Mouse (Mus musculus) erythroblast, adult 5-6 weeks (primary cell): ENCODE results near the gene Kif6. TPM values are rescaled to one million over a fixed set of nuclear protein-coding genes. Genes with fewer than 3 reads are reported as not detected.

ENCODE experiments used
- ATAC-seq: replicated peaks from 2 replicates; pipeline ENCODE4 v1.8.0; 2016; ENCODE audit warnings: moderate number of reproducible peaks, mild to moderate bottlenecking, moderate TSS enrichment, inconsistent platforms; ENCODE audit not compliant: poor library complexity, low FRiP score, severe bottlenecking
- total RNA-seq, 2 experiments: library from RNA; stranded (forward) in 1 of 2; stranded (reverse) in 1 of 2; fragments of 150-400 nt in 1 of 2; fragments of 200-764, 138-1000 nt in 1 of 2; gene quantifications; 2 replicates each; pipeline versions ENCODE4 v1.2.3 to v1.2.4; 2015 to 2017; ENCODE audit warnings: low replicate concordance in 2 of 2

Kif6 gene
- not detected in 2 replicates for total RNA-seq (2015; ENCODE audit: low replicate concordance)
- total RNA-seq (2017; ENCODE audit: low replicate concordance): not detected in 2 replicates

GRCm38 (mm10) chr17:49614577-49615235, at the start of gene Kif6:
TSS of gene Kif6 (plus strand) at chr17:49615136.
- no peak for ATAC-seq

GRCm38 (mm10) chr17:49568717-49569116, 46.2 kb upstream of the Kif6 start:
- no peak for ATAC-seq

GRCm38 (mm10) chr17:49577321-49577720, 37.6 kb upstream of the Kif6 start:
- no peak for ATAC-seq

GRCm38 (mm10) chr17:49582471-49582870, 32.5 kb upstream of the Kif6 start:
- ATAC-seq: no peak

- no peak for ATAC-seq
Measured at GRCm38 (mm10) chr17:49590051-49590450, 24.9 kb upstream of the Kif6 start.

DNA sequence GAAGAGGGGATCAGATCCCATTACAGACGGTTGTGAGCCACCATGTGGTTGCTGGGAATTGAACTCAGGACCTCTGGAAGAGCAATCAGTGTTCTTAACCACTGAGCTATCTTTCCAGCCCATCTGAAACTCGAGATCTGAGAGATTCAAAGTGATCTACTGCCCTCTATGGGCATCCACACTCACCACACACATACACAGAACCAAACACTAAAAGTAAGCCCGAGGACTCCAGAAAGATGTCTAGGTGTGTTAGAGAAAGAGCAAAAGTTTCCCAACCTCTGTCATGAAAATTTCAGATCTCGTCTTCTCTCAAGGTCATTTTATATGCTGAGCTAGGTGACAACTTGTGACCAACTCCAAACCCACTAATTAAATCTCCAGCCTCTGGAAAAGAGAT, 9.5 kb upstream of the Kif6 start:
- no peak for ATAC-seq

- no peak for ATAC-seq
Measured at GRCm38 (mm10) chr17:49607351-49608027, 7.4 kb upstream of the Kif6 start.

- no peak for ATAC-seq
Measured at GRCm38 (mm10) chr17:49610296-49610695, 4.6 kb upstream of the Kif6 start.

GRCm38 (mm10) chr17:49615241-49615651, 310 bp downstream of the Kif6 start:
- no peak for ATAC-seq

DNA sequence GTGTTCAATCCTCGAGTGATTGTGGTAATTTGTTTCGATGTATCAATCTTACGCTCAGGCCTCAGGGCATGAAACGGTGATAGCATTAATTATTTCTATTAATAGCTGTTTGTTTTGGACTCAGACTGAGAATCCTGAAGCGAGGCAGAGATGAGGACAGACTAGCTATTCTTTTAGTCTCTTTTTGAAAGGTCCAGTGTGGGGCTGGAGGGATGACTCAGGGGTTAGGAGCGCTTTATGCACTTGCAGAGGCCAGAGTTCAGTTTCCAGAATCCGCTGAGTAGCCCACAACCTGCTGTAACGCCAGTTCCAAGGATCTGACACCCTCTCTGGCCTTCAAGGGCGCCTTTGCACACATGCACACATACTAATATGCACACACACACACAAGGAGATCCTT, 9.6 kb downstream of the Kif6 start:
- no peak for ATAC-seq

DNA sequence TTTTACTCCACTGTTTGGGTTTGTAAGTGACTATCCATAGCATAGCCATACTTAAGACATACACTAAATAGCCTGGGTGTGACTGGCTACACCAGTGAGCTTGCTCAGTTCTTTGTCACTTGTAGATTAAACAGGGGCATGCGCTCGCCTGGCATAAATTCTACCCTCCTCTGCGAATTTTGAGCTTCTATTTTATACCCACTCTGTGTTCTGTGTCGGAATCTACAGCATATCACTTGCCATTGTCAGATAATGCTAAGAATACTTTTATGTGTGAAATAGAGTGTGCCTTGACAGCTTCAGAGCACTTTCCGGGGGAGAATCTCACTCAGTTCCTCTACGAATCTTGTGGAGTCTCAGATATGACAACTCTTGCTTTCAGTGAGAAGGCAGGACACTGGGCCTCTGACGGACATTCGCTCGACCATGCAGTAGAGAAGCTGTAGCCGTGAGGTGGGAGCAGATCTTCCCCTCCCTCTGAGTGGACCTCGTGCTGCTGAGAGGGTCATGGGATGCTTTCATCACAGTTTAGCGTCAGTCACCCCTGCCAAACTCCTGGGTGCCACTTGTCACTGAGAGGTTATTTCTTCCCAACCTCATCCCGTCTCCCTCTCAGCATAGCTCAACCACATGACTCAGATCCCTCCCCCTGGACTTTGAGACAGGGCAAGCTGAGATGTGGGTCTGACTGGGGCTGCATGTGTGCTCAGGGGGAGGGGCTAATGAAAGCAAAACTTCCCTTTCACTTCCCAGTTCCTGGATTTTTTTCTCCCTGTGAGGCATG, 12.3 kb downstream of the Kif6 start:
- no peak for ATAC-seq

DNA sequence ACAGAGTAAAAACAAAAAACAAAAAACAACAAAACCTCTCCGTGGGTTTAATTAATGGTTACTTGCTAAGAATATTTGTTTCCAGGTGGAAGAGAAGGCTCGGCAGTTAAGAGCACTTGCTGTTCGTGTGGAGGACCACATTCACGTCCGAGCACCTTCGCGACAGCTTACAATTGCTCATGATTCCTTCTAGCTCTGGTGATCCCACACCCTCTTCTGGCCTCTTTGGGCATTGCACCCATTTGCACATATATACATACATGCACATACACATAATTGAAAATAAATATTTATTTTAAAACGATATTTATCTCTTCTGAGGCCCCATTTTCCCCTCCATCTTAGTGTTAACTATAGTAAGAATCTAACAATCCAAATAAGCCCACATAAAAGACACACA, 13.9 kb downstream of the Kif6 start:
- ATAC-seq: no peak

DNA sequence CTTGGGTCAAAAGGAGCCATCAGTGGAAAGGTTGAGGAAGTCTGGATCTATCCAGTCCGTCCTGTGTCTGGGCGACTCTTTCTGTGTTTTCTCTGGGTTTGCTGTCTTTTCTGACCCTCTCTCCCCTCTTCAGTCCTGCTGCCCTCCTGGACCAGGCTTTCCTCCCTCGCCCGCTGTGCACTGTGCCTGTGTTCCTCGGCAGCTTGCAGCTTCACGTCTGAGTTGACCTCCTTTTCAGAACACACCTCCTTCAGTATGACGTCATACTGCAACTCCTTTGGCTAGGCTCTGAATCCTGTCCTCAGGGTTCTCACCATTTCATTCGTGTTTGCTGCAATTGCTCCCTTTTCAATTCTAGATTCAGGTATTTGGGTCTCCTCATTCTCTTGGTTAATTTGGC, 18.1 kb downstream of the Kif6 start:
- no peak for ATAC-seq

DNA sequence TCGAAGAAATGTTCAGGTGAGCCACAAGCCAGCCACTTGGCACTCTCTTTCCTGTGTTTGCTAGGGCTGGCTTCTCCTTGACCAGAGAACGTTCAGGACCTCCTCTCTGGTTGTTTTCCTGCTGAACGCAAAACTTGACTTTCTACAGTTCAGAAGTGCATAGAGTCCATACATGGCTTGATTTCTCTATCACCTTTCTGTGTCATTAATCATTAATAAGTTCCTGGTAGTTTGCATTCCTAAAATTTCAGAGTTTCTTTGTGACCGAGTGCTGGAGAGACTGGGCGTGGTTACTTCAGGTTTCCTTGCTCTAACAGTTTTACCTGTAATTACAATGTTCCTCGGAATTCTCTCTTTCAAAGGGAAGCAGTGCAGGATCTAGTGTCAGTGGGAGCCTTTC, 27.0 kb downstream of the Kif6 start:
- ATAC-seq: no peak

DNA sequence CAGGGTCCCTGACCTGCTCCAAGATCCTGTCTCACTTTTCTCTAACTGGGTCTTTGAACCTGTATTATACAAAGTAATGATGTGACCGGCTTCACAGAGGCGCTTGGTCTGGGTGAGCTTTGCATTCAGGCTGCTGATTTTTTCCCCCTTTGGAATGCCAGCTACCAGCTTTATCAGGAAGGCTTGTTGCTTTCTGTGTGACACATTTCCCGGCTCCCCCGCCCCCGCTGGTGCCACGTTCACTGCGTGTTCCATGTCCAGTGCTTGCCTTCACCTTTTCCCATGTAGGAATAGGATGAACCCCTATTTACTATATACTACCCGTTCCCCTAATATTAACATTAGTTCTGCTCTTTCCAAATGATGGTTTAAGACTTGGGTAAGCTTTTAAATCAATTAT, 27.4 kb downstream of the Kif6 start:
- no peak for ATAC-seq

DNA sequence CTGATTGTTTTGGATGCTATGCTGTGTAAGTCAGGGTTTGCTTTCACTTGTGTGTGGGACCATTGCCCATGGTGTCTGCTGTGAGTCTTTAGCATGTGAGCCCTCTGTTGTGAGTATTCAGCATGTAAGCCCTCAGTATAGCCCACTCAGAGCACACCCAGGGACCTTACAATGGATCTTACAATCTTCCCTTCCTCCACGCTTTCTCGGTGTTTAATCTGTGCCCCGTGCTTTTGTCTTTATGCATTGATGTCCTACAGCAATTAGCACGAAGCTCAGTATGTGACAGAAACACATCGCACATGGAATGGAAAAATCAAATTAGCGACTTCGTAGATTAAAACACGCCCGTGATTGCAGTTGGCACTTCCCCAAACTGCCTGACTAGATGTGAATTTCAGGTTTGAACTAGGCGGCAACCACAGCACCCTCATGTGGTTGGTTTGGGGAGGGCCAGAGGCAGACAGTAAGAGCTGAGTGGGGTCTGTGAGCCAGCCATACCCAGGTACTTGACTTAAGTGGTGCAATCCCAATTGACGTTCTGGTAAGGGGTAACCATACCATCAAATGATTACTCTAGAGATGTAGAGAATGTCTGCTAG, 28.1 kb downstream of the Kif6 start:
- ATAC-seq: no peak

- no peak for ATAC-seq
Measured at GRCm38 (mm10) chr17:49646267-49646666, 31.3 kb downstream of the Kif6 start.

GRCm38 (mm10) chr17:49648970-49649369, 34.0 kb downstream of the Kif6 start:
- no peak for ATAC-seq

GRCm38 (mm10) chr17:49649394-49649793, 34.5 kb downstream of the Kif6 start:
- ATAC-seq: no peak

DNA sequence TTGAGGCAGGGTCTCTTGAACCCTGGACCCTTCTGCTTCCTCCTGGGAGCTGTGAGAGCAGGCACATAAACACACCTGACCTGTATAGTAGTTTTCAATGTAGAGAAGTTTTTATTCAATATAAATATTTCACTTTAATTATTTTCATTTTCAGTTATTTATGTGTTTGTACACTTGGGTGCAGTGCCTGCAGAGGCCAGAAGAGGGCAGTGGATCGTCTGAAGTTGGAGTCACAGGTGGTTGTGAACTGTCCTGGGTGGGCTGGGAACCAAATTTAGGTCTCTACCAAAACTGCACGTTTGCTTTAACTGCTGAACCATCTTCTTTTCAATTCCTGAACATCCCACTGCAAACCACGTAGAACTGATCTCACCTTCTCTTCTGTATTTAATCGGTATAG, 35.4 kb downstream of the Kif6 start:
- no peak for ATAC-seq
